Mouse (Mus musculus): ENCODE measurements around the gene Cherp. TPM values are rescaled to one million over a fixed set of nuclear protein-coding genes. Genes with fewer than 3 reads are reported as not detected.
A peak's percentile ranks its signal among the peaks of the same experiment; 100 is the strongest.

Gene Cherp
- total and polyA plus RNA-seq, 3 experiments = 21.1 to 106 (median 78.0) TPM

GRCm38 (mm10) chr8:72485456-72486199 lies 10.6 kb upstream of the Cherp start:
- TF ChIP-seq CHD2 (IDR thresholded peaks at IDR 0.05; ENCODE audit: low read length) (no peak), GATA1 (IDR thresholded peaks at IDR 0.05; ENCODE audit: low read depth, low read length) (no peak), USF1 (IDR thresholded peaks at IDR 0.05; ENCODE audit: low read depth, low read length) (no peak), ETS1 (IDR thresholded peaks at IDR 0.05; ENCODE audit: low read depth, low read length) (0 out of 2 replicates have a peak, but pooled peaks have one; percentile 27), ZNF384 (IDR thresholded peaks at IDR 0.05; ENCODE audit: low read depth, low read length) (0 out of 2 replicates have a peak, but pooled peaks have one; percentile 35), TAL1 (IDR thresholded peaks at IDR 0.05; ENCODE audit: low read length) (no peak), KAT2A (conservative IDR thresholded peaks at IDR 0.05; ENCODE audit: low read depth, low read length) (no peak)
- Histone ChIP-seq H3K27me3 (ENCODE audit: control insufficient read depth in 1 of 2, insufficient read depth in 2 of 2, low read length in 2 of 2) (no peaks in the 10 kb centered on the region), H3K4me1 (ENCODE audit: control insufficient read depth in 1 of 2, insufficient read depth in 2 of 2, low read length in 2 of 2) (no peaks in the 10 kb centered on the region; a peak in 1 of 4 replicates), H3K9me3 (replicated peaks; ENCODE audit: insufficient read depth, low read length) (no peaks in the 10 kb centered on the region), H3K79me2 (ENCODE audit: control insufficient read depth, insufficient read depth, low read length, poor library complexity) (no peaks in the 10 kb centered on the region; the same call in 1 of the 2 replicates), H3K9ac (ENCODE audit: control insufficient read depth, low read depth, low read length, poor library complexity, severe bottlenecking) (no peak overlapping the region), H3K27ac (ENCODE audit: control insufficient read depth, low read depth, low read length) (no peak overlapping the region), H3K36me3 (ENCODE audit: control insufficient read depth in 1 of 2, insufficient read depth in 2 of 2, low read length in 2 of 2) (peaks cover 3 to 13% of the 10 kb centered on the region in 2 experiments), H3K4me3 (ENCODE audit: control insufficient read depth in 1 of 2, insufficient read depth in 1 of 2, low read depth in 2 of 2, low read length in 2 of 2) (no peak overlapping the region)
- peak; percentile 37 for DNase-seq (ENCODE audit: low read depth, low spot score)

DNA sequence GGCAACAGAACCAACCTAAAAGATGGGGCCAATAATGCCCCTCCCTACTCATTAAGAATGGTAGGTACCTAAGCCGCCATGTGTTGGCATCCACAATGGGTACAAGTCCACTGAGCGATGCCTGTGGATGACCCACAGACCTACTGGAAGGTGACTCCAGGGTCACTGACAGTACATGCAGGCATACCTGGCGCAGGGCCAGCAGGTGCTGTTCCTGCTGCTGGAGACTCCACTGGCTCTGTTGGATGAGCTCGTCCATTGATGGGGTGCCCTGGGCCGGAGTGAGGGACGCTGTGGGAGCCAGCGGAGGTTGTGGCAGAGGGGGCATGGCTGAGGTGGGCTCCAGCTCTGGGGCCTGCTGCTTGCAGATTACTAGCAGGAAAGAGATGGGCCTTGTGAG lies 4.3 kb downstream of the Cherp start:
- H3K4me1 ChIP-seq (ENCODE audit: control insufficient read depth in 1 of 2, insufficient read depth in 2 of 2, low read length in 2 of 2) = peaks cover 0 to 7% of the 10 kb centered on the region in 2 experiments; a peak in 2 of 4 replicates
- H3K27me3 ChIP-seq (ENCODE audit: control insufficient read depth in 1 of 2, insufficient read depth in 2 of 2, low read length in 2 of 2) = no peaks in the 10 kb centered on the region
- peaks cover 11 to 14% of the 10 kb centered on the region in 2 experiments for H3K36me3 ChIP-seq (ENCODE audit: control insufficient read depth in 1 of 2, insufficient read depth in 2 of 2, low read length in 2 of 2)
- H3K9ac ChIP-seq (ENCODE audit: control insufficient read depth, low read depth, low read length, poor library complexity, severe bottlenecking) = no peak overlapping the region
- DNase-seq (ENCODE audit: low read depth, low spot score) = no peak
- no peak for TF ChIP-seq MYB (IDR thresholded peaks at IDR 0.05; ENCODE audit: low read depth, low read length)
- TF ChIP-seq ZMIZ1 (IDR thresholded peaks at IDR 0.05; ENCODE audit: low read depth, low read length) = no peak
- TF ChIP-seq GABPA (IDR thresholded peaks at IDR 0.05; ENCODE audit: low read depth, low read length) = no peak
- no peak for TF ChIP-seq ZKSCAN1 (IDR thresholded peaks at IDR 0.05; ENCODE audit: low read depth, low read length)
- TF ChIP-seq MEF2A (IDR thresholded peaks at IDR 0.05; ENCODE audit: extremely low read depth, insufficient replicate concordance, low read depth, low read length, poor library complexity, severe bottlenecking) = no peak
- no peak for TF ChIP-seq USF2 (IDR thresholded peaks at IDR 0.05; ENCODE audit: borderline replicate concordance in 1 of 2, insufficient read depth in 1 of 2, low read depth in 1 of 2, low read length in 2 of 2)
- TF ChIP-seq CTCF (IDR thresholded peaks at IDR 0.05 in 2 of 3, conservative IDR thresholded peaks at IDR 0.05 in 1 of 3; ENCODE audit: control insufficient read depth in 1 of 3, insufficient read depth in 1 of 3, low read depth in 2 of 3, low read length in 3 of 3, poor library complexity in 1 of 3, severe bottlenecking in 1 of 3) = no peak
- TF ChIP-seq MAX (IDR thresholded peaks at IDR 0.05; ENCODE audit: low read length) = no peak
- TF ChIP-seq MAZ (IDR thresholded peaks at IDR 0.05; ENCODE audit: low read depth, low read length) = no peak
- TF ChIP-seq SIN3A (IDR thresholded peaks at IDR 0.05; ENCODE audit: low read length) = no peak
- no peak for TF ChIP-seq BHLHE40 (IDR thresholded peaks at IDR 0.05; ENCODE audit: borderline replicate concordance, low read depth, low read length)
- TF ChIP-seq UBTF (IDR thresholded peaks at IDR 0.05; ENCODE audit: borderline replicate concordance, insufficient read depth, low read depth, low read length) = no peak
- no peaks in the 10 kb centered on the region for H3K9me3 ChIP-seq (replicated peaks; ENCODE audit: insufficient read depth, low read length)
- H3K4me3 ChIP-seq (ENCODE audit: control insufficient read depth in 1 of 2, insufficient read depth in 1 of 2, low read depth in 2 of 2, low read length in 2 of 2) = no peak overlapping the region
- H3K27ac ChIP-seq (ENCODE audit: control insufficient read depth, low read depth, low read length) = no peak overlapping the region
- peaks cover 32% of the 10 kb centered on the region for H3K79me2 ChIP-seq (ENCODE audit: control insufficient read depth, insufficient read depth, low read length, poor library complexity)

Data from MEL (cell line).